Mouse (Mus musculus): Measurements from ENCODE around the gene Cep78. TPM values are rescaled to one million over a fixed set of nuclear protein-coding genes. Genes with fewer than 3 reads are reported as not detected.
"Not testable (repeated sequence)": the region's sequence is repeated elsewhere in the genome, so short reads cannot be mapped to it uniquely, and the experiment has no call there.

Cep78 gene
- polyA plus RNA-seq (2012; rRNA removed) (13.9 and 16.0 TPM in 2 replicates), polyA plus RNA-seq (2014; fragmentation: Nextera tagmentation; extraction: Ambion mirVana) (22.5 and 25.3 TPM in 2 replicates)

DNA sequence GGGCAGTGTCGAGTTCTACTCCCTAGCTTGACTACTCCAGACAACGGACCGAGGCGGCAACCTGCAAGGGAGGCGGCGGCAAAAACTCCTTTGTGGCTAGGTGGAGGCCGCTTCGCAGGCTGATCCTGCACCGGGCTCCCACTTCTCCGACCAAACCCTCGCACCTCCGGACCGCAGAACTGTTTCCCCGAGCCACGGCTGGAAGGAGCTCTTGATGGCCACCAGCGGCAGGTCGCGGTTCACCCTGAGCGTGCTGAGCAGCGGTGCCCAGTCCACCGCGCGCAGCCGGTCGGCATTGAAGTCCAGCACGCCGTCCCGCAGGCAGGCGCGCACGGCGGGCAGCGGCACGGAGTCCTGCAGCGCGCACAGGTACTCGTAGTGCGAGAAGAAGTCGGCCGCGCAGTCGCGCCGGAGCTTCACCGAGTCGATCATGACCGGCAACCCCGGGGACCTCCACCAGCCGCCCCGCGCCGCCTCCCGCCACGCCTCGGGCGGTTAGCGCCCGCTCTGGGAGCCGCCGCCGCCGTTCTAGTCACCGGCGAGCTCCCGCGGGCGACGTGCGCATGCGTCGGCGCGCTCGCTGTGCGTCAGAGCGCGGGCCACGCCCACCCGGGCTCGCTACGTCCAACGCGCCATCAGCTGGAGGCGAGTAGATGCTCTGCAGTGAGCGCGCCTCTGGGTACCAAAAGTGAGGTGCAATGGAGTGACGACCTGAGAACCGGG is at the start of gene Cep78:
Gene Cep78, minus strand, starts transcription at position 541 of the 723 bp plus-strand sequence.
- Histone ChIP-seq H3K4me1 (ENCODE audit: control insufficient read depth, insufficient read depth, low read length) (peaks cover 14% of the 10 kb centered on the region; the same call in 1 of the 2 replicates), H3K4me2 (replicated peaks; ENCODE audit: low read depth, low read length, severe bottlenecking) (peak within 1 kb of the TSS; percentile 86), H3K4me3 (replicated peaks; ENCODE audit: low read length) (peak within 1 kb of the TSS; percentile 85), H3K27ac (replicated peaks; ENCODE audit: low read depth, low read length) (peak within 1 kb of the TSS; percentile 83), H3K36me3 (ENCODE audit: control insufficient read depth, insufficient read depth, low read length) (peaks cover 7% of the 10 kb centered on the region; the same call in 1 of the 2 replicates), H3K27me3 (ENCODE audit: control insufficient read depth, insufficient read depth, low read length) (no peaks in the 10 kb centered on the region), H3K9me3 (ENCODE audit: control insufficient read depth, low read length) (no peaks in the 10 kb centered on the region), H3K9ac (ENCODE audit: low read depth, low read length, severe bottlenecking) (peak within 1 kb of the TSS; percentile 87)
- ATAC-seq (ENCODE audit: low FRiP score, low read depth) (peak; percentile 95), DNase-seq (ENCODE audit: low spot score) (peak; percentile 90)
- under 1% methylated on average over 57 of the region's 88 CpGs for WGBS
- peak; percentile 80; the same call in 1 of the 2 replicates for TF ChIP-seq POLR2A (IDR thresholded peaks at IDR 0.05; ENCODE audit: borderline replicate concordance, extremely low read depth, insufficient read depth, insufficient read length)

- Histone ChIP-seq H3K9me3 (ENCODE audit: control insufficient read depth, low read length) (no peaks in the 10 kb centered on the region), H3K9ac (ENCODE audit: low read depth, low read length, severe bottlenecking) (no peak overlapping the region), H3K4me3 (replicated peaks; ENCODE audit: low read length) (no peak overlapping the region), H3K4me1 (ENCODE audit: control insufficient read depth, insufficient read depth, low read length) (no peaks in the 10 kb centered on the region), H3K27ac (replicated peaks; ENCODE audit: low read depth, low read length) (no peak overlapping the region), H3K36me3 (ENCODE audit: control insufficient read depth, insufficient read depth, low read length) (no peaks in the 10 kb centered on the region), H3K27me3 (ENCODE audit: control insufficient read depth, insufficient read depth, low read length) (no peaks in the 10 kb centered on the region), H3K4me2 (replicated peaks; ENCODE audit: low read depth, low read length, severe bottlenecking) (no peak overlapping the region)
- 95% methylated on average over 4 of the region's 4 CpGs for WGBS
- DNase-seq (ENCODE audit: low spot score) (no peak), ATAC-seq (ENCODE audit: low FRiP score, low read depth) (no peak)
- TF ChIP-seq POLR2A (IDR thresholded peaks at IDR 0.05; ENCODE audit: borderline replicate concordance, extremely low read depth, insufficient read depth, insufficient read length): no peak
These were observed 46.5 kb upstream of the Cep78 start for GRCm38 (mm10) chr19:16031276-16031675.

DNA sequence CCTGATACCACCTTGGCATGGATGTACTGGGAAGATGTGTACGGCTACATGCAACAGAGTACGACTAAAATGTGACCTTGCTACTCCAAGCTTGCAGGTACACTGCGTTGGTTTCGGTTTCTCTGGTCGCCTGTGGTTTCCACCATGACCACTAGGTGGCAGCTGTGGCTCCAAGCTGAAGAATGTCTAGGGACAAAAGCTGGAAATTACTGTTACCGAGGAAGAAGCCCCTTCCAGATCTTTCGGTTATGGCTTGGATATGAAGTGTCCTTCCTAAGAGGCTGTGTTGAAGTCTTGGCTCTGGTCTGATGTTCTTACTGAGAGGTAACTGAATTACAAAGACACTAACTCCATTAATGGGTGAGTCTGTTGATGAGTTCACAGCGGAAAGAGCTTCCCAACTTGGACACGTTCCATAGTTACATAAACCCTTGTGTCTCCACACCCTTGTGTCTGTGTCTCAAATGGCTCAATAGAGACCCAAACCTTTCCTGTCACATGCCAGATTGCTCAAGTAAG is 44.5 kb upstream of the Cep78 start:
- not testable (repeated sequence) for H3K27me3 ChIP-seq (ENCODE audit: control insufficient read depth, insufficient read depth, low read length); DNase-seq (ENCODE audit: low spot score); H3K27ac ChIP-seq (replicated peaks; ENCODE audit: low read depth, low read length); H3K36me3 ChIP-seq (ENCODE audit: control insufficient read depth, insufficient read depth, low read length); H3K9me3 ChIP-seq (ENCODE audit: control insufficient read depth, low read length); H3K4me1 ChIP-seq (ENCODE audit: control insufficient read depth, insufficient read depth, low read length)
- H3K4me3 ChIP-seq (replicated peaks; ENCODE audit: low read length): peak overlapping the region; percentile 26
- peak overlapping the region; percentile 34; the same call in 1 of the 2 replicates for H3K9ac ChIP-seq (ENCODE audit: low read depth, low read length, severe bottlenecking)
- peak; percentile 34; the same call in 1 of the 2 replicates for ATAC-seq (ENCODE audit: low FRiP score, low read depth)
- peak overlapping the region; percentile 43 for H3K4me2 ChIP-seq (replicated peaks; ENCODE audit: low read depth, low read length, severe bottlenecking)
- 23% methylated on average over 7 of the region's 9 CpGs for WGBS

DNA sequence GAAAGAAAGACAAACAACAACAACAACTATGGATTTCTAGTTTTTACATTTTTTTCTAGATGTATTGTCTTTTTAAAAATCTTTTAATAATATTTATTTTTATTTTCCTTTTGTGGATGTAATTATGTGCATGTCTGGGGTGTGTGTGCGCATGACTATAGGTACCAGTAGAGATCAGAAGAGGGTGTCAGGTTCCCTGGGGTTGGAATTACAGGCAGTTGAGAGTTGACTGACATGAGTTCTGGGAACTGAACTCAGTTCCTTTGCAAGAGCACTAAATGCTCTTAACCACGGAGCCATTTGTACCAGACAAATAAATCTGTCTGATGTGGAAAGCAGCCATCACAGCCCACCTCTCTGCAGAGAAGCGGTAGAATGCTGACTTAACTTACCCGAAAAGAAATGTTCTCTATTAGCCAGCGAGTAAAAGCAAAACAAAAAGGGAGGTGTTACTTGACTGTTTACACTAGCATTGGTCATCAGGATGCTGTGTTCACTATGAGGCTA is 44.0 kb upstream of the Cep78 start:
- WGBS: 52% methylated on average over 5 of the region's 5 CpGs
- H3K4me1 ChIP-seq (ENCODE audit: control insufficient read depth, insufficient read depth, low read length): no peaks in the 10 kb centered on the region
- H3K9me3 ChIP-seq (ENCODE audit: control insufficient read depth, low read length): no peaks in the 10 kb centered on the region
- H3K4me3 ChIP-seq (replicated peaks; ENCODE audit: low read length): peak overlapping the region; percentile 26
- no peak overlapping the region for H3K27ac ChIP-seq (replicated peaks; ENCODE audit: low read depth, low read length)
- DNase-seq (ENCODE audit: low spot score) (no peak), ATAC-seq (ENCODE audit: low FRiP score, low read depth) (no peak)
- H3K4me2 ChIP-seq (replicated peaks; ENCODE audit: low read depth, low read length, severe bottlenecking): peak overlapping the region; percentile 43
- H3K9ac ChIP-seq (ENCODE audit: low read depth, low read length, severe bottlenecking): peak overlapping the region; percentile 34; the same call in 1 of the 2 replicates
- H3K27me3 ChIP-seq (ENCODE audit: control insufficient read depth, insufficient read depth, low read length): no peaks in the 10 kb centered on the region
- TF ChIP-seq POLR2A (IDR thresholded peaks at IDR 0.05; ENCODE audit: borderline replicate concordance, extremely low read depth, insufficient read depth, insufficient read length): no peak
- H3K36me3 ChIP-seq (ENCODE audit: control insufficient read depth, insufficient read depth, low read length): no peaks in the 10 kb centered on the region

DNA sequence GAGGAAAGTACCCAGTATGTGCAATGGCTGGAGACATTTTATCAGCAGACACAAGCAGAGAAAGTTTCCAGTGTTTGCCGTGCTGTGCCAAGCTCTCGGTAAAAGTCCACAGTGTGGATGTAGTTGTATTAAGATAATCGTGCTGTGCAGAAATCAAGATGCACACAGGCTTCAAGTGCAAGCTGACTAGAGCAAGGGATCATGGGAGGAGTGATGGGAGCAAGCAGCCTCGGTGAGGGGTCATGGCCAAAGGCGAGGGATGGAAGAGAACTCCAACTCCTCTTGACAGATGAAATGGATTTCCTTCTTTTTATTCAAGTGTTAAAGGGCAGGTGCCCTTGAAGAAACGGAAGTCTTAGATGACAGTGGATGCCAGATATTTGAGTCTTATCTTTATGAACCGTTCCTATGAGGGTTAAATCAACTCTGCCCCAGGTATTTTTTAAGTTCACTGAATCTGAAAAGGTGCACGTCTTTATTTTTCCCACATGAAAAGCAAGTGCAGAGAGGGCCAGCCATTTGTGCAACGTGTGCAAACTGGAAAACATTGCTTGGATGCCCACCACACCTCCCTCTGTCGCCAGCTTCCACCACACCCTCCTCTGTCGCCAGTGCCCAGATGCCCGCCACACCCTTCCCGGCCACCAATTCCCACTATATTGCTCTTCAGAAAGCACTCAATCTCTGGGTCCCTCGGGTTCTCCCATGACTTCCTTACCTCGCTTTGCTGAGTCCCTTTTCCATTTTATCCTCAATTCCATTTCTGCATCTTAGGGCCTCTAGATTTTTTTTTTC is 43.3 kb upstream of the Cep78 start:
- ATAC-seq (ENCODE audit: low FRiP score, low read depth): no peak
- H3K4me2 ChIP-seq (replicated peaks; ENCODE audit: low read depth, low read length, severe bottlenecking): no peak overlapping the region
- WGBS: 79% methylated on average over 15 of the region's 15 CpGs
- H3K9ac ChIP-seq (ENCODE audit: low read depth, low read length, severe bottlenecking): no peak overlapping the region
- H3K9me3 ChIP-seq (ENCODE audit: control insufficient read depth, low read length): no peaks in the 10 kb centered on the region
- no peak for DNase-seq (ENCODE audit: low spot score)
- no peaks in the 10 kb centered on the region for H3K27me3 ChIP-seq (ENCODE audit: control insufficient read depth, insufficient read depth, low read length)
- no peak for TF ChIP-seq POLR2A (IDR thresholded peaks at IDR 0.05; ENCODE audit: borderline replicate concordance, extremely low read depth, insufficient read depth, insufficient read length)
- no peaks in the 10 kb centered on the region for H3K36me3 ChIP-seq (ENCODE audit: control insufficient read depth, insufficient read depth, low read length)
- H3K4me3 ChIP-seq (replicated peaks; ENCODE audit: low read length): no peak overlapping the region
- no peaks in the 10 kb centered on the region for H3K4me1 ChIP-seq (ENCODE audit: control insufficient read depth, insufficient read depth, low read length)
- H3K27ac ChIP-seq (replicated peaks; ENCODE audit: low read depth, low read length): no peak overlapping the region
